Mouse (Mus musculus) megakaryocyte progenitor cell, adult 5-6 weeks (primary cell): ENCODE data around the gene Tspan1. TPM values are rescaled to one million over a fixed set of nuclear protein-coding genes. Genes with fewer than 3 reads are reported as not detected.

ENCODE experiments used
- ATAC-seq: replicated peaks from 2 replicates; pipeline ENCODE4 v1.8.0; 2016; ENCODE audit warnings: mild to moderate bottlenecking, moderate TSS enrichment, inconsistent platforms; ENCODE audit not compliant: poor library complexity
- total RNA-seq, 2 experiments: library from RNA; stranded (forward) in 1 of 2; stranded (reverse) in 1 of 2; fragments of 157-497, 149-512 nt in 1 of 2; fragments of 200-1000 nt in 1 of 2; gene quantifications; 2 replicates each; pipeline versions ENCODE4 v1.2.3 to v1.2.4; 2015 to 2017

Gene Tspan1
- total RNA-seq, 2 experiments from 2014 or later = not detected

DNA sequence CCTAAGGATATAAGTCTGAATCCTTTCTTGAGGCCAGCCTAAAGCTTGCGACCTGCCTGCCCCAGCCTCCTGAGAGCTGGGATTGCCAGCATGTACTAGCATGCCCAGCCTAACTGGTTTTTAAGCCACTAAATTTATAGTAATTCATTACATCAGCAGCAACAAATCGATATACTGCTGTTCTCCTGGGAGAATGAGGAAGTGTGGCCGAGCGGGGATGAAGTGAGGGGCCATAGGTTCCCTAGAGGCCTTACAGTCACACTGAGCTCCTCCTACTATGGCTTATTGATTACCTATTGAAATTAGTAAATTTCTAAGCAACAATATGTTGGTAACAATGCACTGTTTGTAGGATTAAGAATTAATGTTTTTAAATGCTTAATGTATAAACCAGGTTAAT lies 34.3 kb downstream of the Tspan1 start:
- no peak for ATAC-seq

DNA sequence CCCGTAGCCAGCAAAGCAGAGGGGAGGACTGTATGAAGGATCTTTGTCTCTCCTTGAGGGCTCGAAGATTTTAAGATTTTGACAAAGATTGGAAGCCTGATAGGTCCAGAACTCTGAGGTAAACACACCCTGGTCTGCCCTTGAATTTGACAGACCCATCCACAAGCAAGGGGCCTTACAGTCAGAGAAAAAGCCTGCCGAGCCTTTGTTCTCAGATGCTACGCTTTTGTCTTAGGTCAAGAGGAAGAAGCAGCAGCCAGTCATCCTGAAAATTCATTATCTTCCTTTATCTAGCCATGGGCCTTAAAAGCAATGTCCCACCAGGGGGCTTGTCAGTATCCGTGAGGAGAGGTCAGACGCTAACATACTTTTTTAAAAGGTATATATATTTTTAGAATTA lies 39.4 kb downstream of the Tspan1 start:
- no peak for ATAC-seq

DNA sequence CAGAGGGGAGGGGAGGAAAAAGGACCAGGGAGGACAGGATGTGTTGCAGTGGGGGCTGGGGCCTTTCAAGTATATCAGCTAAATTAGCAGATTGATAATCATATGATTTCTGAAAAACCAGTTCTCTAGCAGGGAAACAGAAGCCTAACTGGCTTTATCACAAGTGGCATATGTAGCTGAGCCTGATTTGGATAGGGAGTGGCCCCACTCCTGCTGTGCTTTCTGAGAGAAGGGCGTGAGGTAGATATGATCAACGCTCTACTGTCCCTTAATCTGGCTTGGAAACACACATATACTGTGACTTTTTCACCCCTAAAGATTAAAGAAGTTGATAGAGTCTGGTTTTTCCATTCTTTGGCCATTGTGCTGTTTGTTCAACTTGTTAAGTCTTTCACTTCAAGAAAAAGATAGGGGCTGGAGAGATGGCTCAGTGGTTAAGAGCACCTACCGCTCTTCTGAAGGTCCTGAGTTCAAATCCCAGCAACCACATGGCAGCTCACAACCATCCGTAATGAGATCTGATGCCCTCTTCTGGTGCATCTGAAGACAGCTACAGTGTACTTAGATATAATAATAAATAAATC lies 41.5 kb downstream of the Tspan1 start:
- peak; percentile 43 for ATAC-seq

DNA sequence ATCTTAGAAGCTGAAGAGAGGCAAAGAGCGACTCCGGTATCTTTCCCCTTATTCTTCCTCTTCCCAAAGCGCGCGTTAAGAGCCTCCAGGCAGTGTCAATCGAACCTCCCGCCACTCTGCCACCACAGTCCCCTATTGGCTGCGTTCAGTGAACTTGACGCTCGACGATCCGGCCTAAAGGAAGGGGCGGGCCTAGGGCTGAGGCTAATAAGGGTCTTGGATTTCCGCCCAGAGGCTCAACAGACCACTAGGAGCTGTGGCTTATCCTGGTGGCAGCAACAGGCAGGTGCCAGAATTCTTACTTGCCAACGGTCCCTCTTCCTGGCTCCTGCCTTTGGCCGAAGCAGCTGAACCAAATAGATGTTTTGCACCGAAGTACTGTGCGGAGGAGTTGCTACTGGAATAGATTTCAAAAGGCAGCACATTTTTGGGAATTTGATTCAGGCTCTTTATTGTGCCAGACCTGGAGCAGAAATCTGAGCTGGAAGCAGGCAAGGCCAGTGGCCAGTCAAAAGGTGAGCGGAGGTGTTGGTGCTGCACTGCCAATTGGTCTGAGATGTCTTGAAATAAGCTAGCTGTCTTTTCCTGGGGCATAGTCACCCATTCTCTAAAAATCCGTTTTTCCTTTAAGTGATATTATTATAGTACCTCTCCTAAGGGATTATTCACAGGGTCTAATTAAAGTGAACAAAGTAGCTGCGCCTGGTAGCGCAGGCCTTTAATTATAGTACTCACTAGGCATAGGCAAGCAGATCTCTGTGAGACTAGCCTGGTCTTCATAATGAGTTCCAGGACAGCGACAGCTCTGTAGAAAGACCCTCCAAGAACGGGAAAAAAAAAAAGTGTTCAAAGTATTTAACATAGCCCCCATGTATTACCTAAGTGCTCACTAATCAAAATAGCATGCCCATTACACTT lies 43.5 kb downstream of the Tspan1 start, which contains the start of the genes Rad54l and Pomgnt1:
Rad54l (minus strand) TSS at position 89 of the 918 bp plus-strand sequence.
Pomgnt1 (plus strand) TSS at position 239 of the 918 bp plus-strand sequence.
- peak; percentile 96 for ATAC-seq

DNA sequence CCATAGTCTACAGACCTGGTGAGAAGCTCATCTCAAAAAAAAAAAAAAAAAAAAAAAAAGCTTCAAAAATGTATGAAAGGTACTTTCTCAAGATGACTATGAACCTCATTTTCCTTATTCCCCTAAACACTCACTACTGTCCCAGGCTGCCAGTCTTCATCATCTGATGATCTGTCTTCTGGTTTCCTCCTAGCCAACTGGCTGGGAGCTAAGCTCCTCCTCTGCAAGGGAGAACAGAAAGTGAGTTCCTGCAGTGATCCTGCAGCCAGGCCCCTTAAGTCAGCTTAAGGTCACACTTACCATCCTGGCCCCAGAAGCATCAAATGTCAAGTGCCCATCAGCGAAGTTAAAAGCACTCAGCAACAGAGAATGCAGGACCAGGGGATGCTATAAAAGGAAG lies 44.6 kb downstream of the Tspan1 start:
- peak; percentile 54 for ATAC-seq

Other genes starting within 250 kb of the Tspan1 start
- gene Dmbx1, start 227.7 kb downstream of the Tspan1 start, total RNA-seq (2015) = not detected in 2 replicates
- not detected in 2 replicates for gene Dmbx1, start 227.7 kb downstream of the Tspan1 start, total RNA-seq (2017)
- gene Faah, start 149.7 kb downstream of the Tspan1 start, total RNA-seq (2015) = 0.83 and 1.2 TPM in 2 replicates
- 0.58 and 1.7 TPM in 2 replicates for gene Faah, start 149.7 kb downstream of the Tspan1 start, total RNA-seq (2017)
- 8.2 and 8.9 TPM in 2 replicates for gene Nsun4, start 113.7 kb downstream of the Tspan1 start, total RNA-seq (2015)
- gene Nsun4, start 113.7 kb downstream of the Tspan1 start, total RNA-seq (2017) = 8.7 and 8.9 TPM in 2 replicates
- gene Uqcrh, start 92.5 kb downstream of the Tspan1 start, total RNA-seq (2015) = 497 and 547 TPM in 2 replicates
- 395 and 400 TPM in 2 replicates for gene Uqcrh, start 92.5 kb downstream of the Tspan1 start, total RNA-seq (2017)
- 19.9 and 22.1 TPM in 2 replicates for gene Lrrc41, start 92.3 kb downstream of the Tspan1 start, total RNA-seq (2015)
- gene Lrrc41, start 92.3 kb downstream of the Tspan1 start, total RNA-seq (2017) = 16.1 and 23.7 TPM in 2 replicates
- 23.4 and 26.0 TPM in 2 replicates for gene Rad54l, start 43.9 kb downstream of the Tspan1 start, total RNA-seq (2015)
- 27.2 and 33.9 TPM in 2 replicates for gene Rad54l, start 43.9 kb downstream of the Tspan1 start, total RNA-seq (2017)
- 8.2 and 13.1 TPM in 2 replicates for gene Pomgnt1, start 43.8 kb downstream of the Tspan1 start, total RNA-seq (2015)
- gene Pomgnt1, start 43.8 kb downstream of the Tspan1 start, total RNA-seq (2017) = 12.5 and 16.9 TPM in 2 replicates
- not detected in 2 replicates for gene Lurap1, start 16.3 kb downstream of the Tspan1 start, total RNA-seq (2015)
- 0.10 TPM in 1 of 2 replicates, not detected in the other for gene Lurap1, start 16.3 kb downstream of the Tspan1 start, total RNA-seq (2017)
- gene 1700042G07Rik, start 5.8 kb upstream of the Tspan1 start, total RNA-seq (2015) = not detected in 2 replicates
- not detected in 2 replicates for gene 1700042G07Rik, start 5.8 kb upstream of the Tspan1 start, total RNA-seq (2017)
- 0.12 TPM in 1 of 2 replicates, not detected in the other for gene Gm49337, start 5.8 kb upstream of the Tspan1 start, total RNA-seq (2015)
- not detected in 2 replicates for gene Gm49337, start 5.8 kb upstream of the Tspan1 start, total RNA-seq (2017)
- 0.07 TPM in 2 replicates for gene Pik3r3, start 54.0 kb upstream of the Tspan1 start, total RNA-seq (2015)
- 0.29 and 1.1 TPM in 2 replicates for gene Pik3r3, start 54.0 kb upstream of the Tspan1 start, total RNA-seq (2017)